Mouse (Mus musculus): ENCODE measurements at regions not wholly inside any gene's neighbourhood (a gene's known extent, or its start where the extent isn't known, plus 50 kb on each side); places are given as distances from the start of the nearest gene placed in this dataset.

GRCm38 (mm10) chr15:63410994-63411770 lies 433.8 kb downstream of the Gsdmc2 start:
- no peaks in the 10 kb centered on the region for H3K27me3 ChIP-seq
- H3K4me3 ChIP-seq = no peak overlapping the region
- H3K4me1 ChIP-seq = no peaks in the 10 kb centered on the region
- ATAC-seq (replicated peaks) = no peak
- no peak overlapping the region for H3K4me2 ChIP-seq (replicated peaks)
- no peak overlapping the region for H3K9ac ChIP-seq (replicated peaks)
- H3K27ac ChIP-seq (replicated peaks) = no peak overlapping the region
- WGBS = 71% methylated on average over 11 of the region's 11 CpGs
- H3K9me3 ChIP-seq = no peaks in the 10 kb centered on the region
- H3K36me3 ChIP-seq = no peaks in the 10 kb centered on the region

- H3K4me3 ChIP-seq = no peak overlapping the region
- H3K4me1 ChIP-seq = no peaks in the 10 kb centered on the region
- no peaks in the 10 kb centered on the region for H3K9me3 ChIP-seq
- no peak for ATAC-seq (replicated peaks)
- WGBS = 46% methylated on average over 3 of the region's 3 CpGs
- H3K9ac ChIP-seq (replicated peaks) = no peak overlapping the region
- no peak overlapping the region for H3K27ac ChIP-seq (replicated peaks)
- no peaks in the 10 kb centered on the region for H3K27me3 ChIP-seq
- no peak overlapping the region for H3K4me2 ChIP-seq (replicated peaks)
- H3K36me3 ChIP-seq = no peaks in the 10 kb centered on the region
Measured at GRCm38 (mm10) chr15:63400445-63400844, 444.5 kb downstream of the Gsdmc2 start.

- H3K36me3 ChIP-seq = no peaks in the 10 kb centered on the region
- 68% methylated on average over 1 of the region's 1 CpGs for whole genome bisulfite sequencing
- H3K9me3 ChIP-seq = no peaks in the 10 kb centered on the region
- no peak overlapping the region for H3K4me2 ChIP-seq (replicated peaks)
- no peak overlapping the region for H3K4me3 ChIP-seq
- H3K27ac ChIP-seq (replicated peaks) = no peak overlapping the region
- no peaks in the 10 kb centered on the region for H3K4me1 ChIP-seq
- no peak for ATAC-seq (replicated peaks)
- no peaks in the 10 kb centered on the region for H3K27me3 ChIP-seq
- H3K9ac ChIP-seq (replicated peaks) = no peak overlapping the region
Measured at GRCm38 (mm10) chr15:63400011-63400410, 445.0 kb downstream of the Gsdmc2 start.

- Histone ChIP-seq H3K9ac (replicated peaks) (no peak overlapping the region), H3K9me3 (no peaks in the 10 kb centered on the region), H3K36me3 (no peaks in the 10 kb centered on the region), H3K4me1 (no peaks in the 10 kb centered on the region), H3K4me2 (replicated peaks) (no peak overlapping the region), H3K27me3 (no peaks in the 10 kb centered on the region), H3K27ac (replicated peaks) (no peak overlapping the region), H3K4me3 (no peak overlapping the region)
- no peak for ATAC-seq (replicated peaks)
- 95% methylated on average over 3 of the region's 3 CpGs for whole genome bisulfite sequencing
Measured at GRCm38 (mm10) chr15:63397485-63397884, 447.5 kb downstream of the Gsdmc2 start.

GRCm38 (mm10) chr15:63377258-63377657 lies 467.7 kb downstream of the Gsdmc2 start:
- WGBS = 89% methylated on average over 2 of the region's 2 CpGs
- H3K4me1 ChIP-seq = no peaks in the 10 kb centered on the region
- no peak overlapping the region for H3K4me3 ChIP-seq
- H3K27me3 ChIP-seq = no peaks in the 10 kb centered on the region
- ATAC-seq (replicated peaks) = no peak
- H3K9ac ChIP-seq (replicated peaks) = no peak overlapping the region
- no peak overlapping the region for H3K4me2 ChIP-seq (replicated peaks)
- H3K36me3 ChIP-seq = no peaks in the 10 kb centered on the region
- no peak overlapping the region for H3K27ac ChIP-seq (replicated peaks)
- H3K9me3 ChIP-seq = no peaks in the 10 kb centered on the region

GRCm38 (mm10) chr15:63371328-63372023 lies 473.5 kb downstream of the Gsdmc2 start:
- H3K9ac ChIP-seq (replicated peaks) = no peak overlapping the region
- no peak overlapping the region for H3K4me3 ChIP-seq
- no peaks in the 10 kb centered on the region for H3K36me3 ChIP-seq
- H3K9me3 ChIP-seq = no peaks in the 10 kb centered on the region
- WGBS = 83% methylated on average over 4 of the region's 4 CpGs
- H3K27ac ChIP-seq (replicated peaks) = no peak overlapping the region
- no peaks in the 10 kb centered on the region for H3K4me1 ChIP-seq
- H3K4me2 ChIP-seq (replicated peaks) = no peak overlapping the region
- H3K27me3 ChIP-seq = no peaks in the 10 kb centered on the region
- ATAC-seq (replicated peaks) = no peak

GRCm38 (mm10) chr15:63364473-63364872 lies 480.5 kb downstream of the Gsdmc2 start:
- ATAC-seq (replicated peaks) = no peak
- 93% methylated on average over 1 of the region's 1 CpGs for WGBS
- Histone ChIP-seq H3K9me3 (no peaks in the 10 kb centered on the region), H3K27ac (replicated peaks) (no peak overlapping the region), H3K36me3 (no peaks in the 10 kb centered on the region), H3K4me2 (replicated peaks) (no peak overlapping the region), H3K27me3 (no peaks in the 10 kb centered on the region), H3K9ac (replicated peaks) (no peak overlapping the region), H3K4me3 (no peak overlapping the region), H3K4me1 (0 out of 2 replicates have a peak, but pooled peaks cover 5% of the 10 kb centered on the region)

GRCm38 (mm10) chr15:63360402-63360801 lies 484.6 kb downstream of the Gsdmc2 start:
- peak; percentile 61 for ATAC-seq (replicated peaks)
- 49% methylated on average over 7 of the region's 7 CpGs for WGBS
- H3K4me3 ChIP-seq = no peak overlapping the region
- H3K4me1 ChIP-seq = 0 out of 2 replicates have a peak, but pooled peaks cover 5% of the 10 kb centered on the region
- no peak overlapping the region for H3K9ac ChIP-seq (replicated peaks)
- H3K36me3 ChIP-seq = no peaks in the 10 kb centered on the region
- H3K9me3 ChIP-seq = no peaks in the 10 kb centered on the region
- H3K4me2 ChIP-seq (replicated peaks) = no peak overlapping the region
- no peaks in the 10 kb centered on the region for H3K27me3 ChIP-seq
- H3K27ac ChIP-seq (replicated peaks) = no peak overlapping the region

GRCm38 (mm10) chr15:63341730-63342129 lies 503.2 kb downstream of the Gsdmc2 start:
- no peaks in the 10 kb centered on the region for H3K4me1 ChIP-seq
- 83% methylated on average over 2 of the region's 2 CpGs for WGBS
- H3K36me3 ChIP-seq = no peaks in the 10 kb centered on the region
- no peaks in the 10 kb centered on the region for H3K9me3 ChIP-seq
- H3K27ac ChIP-seq (replicated peaks) = no peak overlapping the region
- no peaks in the 10 kb centered on the region for H3K27me3 ChIP-seq
- no peak overlapping the region for H3K9ac ChIP-seq (replicated peaks)
- H3K4me3 ChIP-seq = no peak overlapping the region
- ATAC-seq (replicated peaks) = no peak
- H3K4me2 ChIP-seq (replicated peaks) = no peak overlapping the region

GRCm38 (mm10) chr15:63340322-63341060 lies 504.5 kb downstream of the Gsdmc2 start:
- Histone ChIP-seq H3K27me3 (no peaks in the 10 kb centered on the region), H3K9me3 (no peaks in the 10 kb centered on the region), H3K9ac (replicated peaks) (no peak overlapping the region), H3K27ac (replicated peaks) (no peak overlapping the region), H3K4me3 (no peak overlapping the region), H3K36me3 (no peaks in the 10 kb centered on the region), H3K4me2 (replicated peaks) (no peak overlapping the region), H3K4me1 (no peaks in the 10 kb centered on the region)
- no peak for ATAC-seq (replicated peaks)
- 43% methylated on average over 6 of the region's 6 CpGs for whole genome bisulfite sequencing

- Histone ChIP-seq H3K4me3 (no peak overlapping the region), H3K27me3 (no peaks in the 10 kb centered on the region), H3K4me1 (peaks cover 7% of the 10 kb centered on the region), H3K27ac (replicated peaks) (no peak overlapping the region), H3K9me3 (no peaks in the 10 kb centered on the region), H3K4me2 (replicated peaks) (no peak overlapping the region), H3K9ac (replicated peaks) (no peak overlapping the region), H3K36me3 (no peaks in the 10 kb centered on the region)
- WGBS = 20% methylated on average over 1 of the region's 1 CpGs
- ATAC-seq (replicated peaks) = no peak
Measured at GRCm38 (mm10) chr15:63319666-63320065, 525.3 kb downstream of the Gsdmc2 start.

GRCm38 (mm10) chr15:63310426-63310825 lies 534.6 kb downstream of the Gsdmc2 start:
- 45% methylated on average over 2 of the region's 2 CpGs for WGBS
- ATAC-seq (replicated peaks) = no peak
- Histone ChIP-seq H3K4me2 (replicated peaks) (no peak overlapping the region), H3K9me3 (no peaks in the 10 kb centered on the region), H3K27me3 (no peaks in the 10 kb centered on the region), H3K27ac (replicated peaks) (no peak overlapping the region), H3K36me3 (no peaks in the 10 kb centered on the region), H3K9ac (replicated peaks) (no peak overlapping the region), H3K4me3 (no peak overlapping the region), H3K4me1 (no peaks in the 10 kb centered on the region)

Measured in forebrain, embryonic 15.5 days (tissue).